Mouse (Mus musculus) limb, embryonic 10.5 days (tissue): Measurements from ENCODE around the gene Krt20. TPM values are rescaled to one million over a fixed set of nuclear protein-coding genes. Genes with fewer than 3 reads are reported as not detected.

Source experiments
- DNase-seq: peaks from one replicate; pipeline ENCODE4 v3.0.0-alpha.2; 2017; ENCODE audit warnings: low spot score
- H3K27ac ChIP-seq: fragments of 300-500 bp; sonication (generic); 2 replicates; pipeline ENCODE4 v1.5.1; 2016; ENCODE audit warnings: mild to moderate bottlenecking
- H3K27me3 ChIP-seq: fragments of 300-500 bp; sonication (generic); 2 replicates; pipeline ENCODE4 v1.6.1; 2016; ENCODE audit warnings: low read depth, mild to moderate bottlenecking; ENCODE audit not compliant: poor library complexity, severe bottlenecking
- H3K36me3 ChIP-seq: fragments of 300-500 bp; sonication (generic); 2 replicates; pipeline ENCODE4 v1.6.1; 2016; ENCODE audit warnings: mild to moderate bottlenecking, moderate library complexity
- H3K4me1 ChIP-seq: fragments of 300-500 bp; sonication (generic); 2 replicates; pipeline ENCODE4 v1.6.1; 2016
- H3K4me3 ChIP-seq: fragments of 300-500 bp; sonication (generic); 2 replicates; pipeline ENCODE4 v1.5.1; 2016; ENCODE audit warnings: mild to moderate bottlenecking, moderate library complexity
- H3K9me3 ChIP-seq: fragments of 300-500 bp; sonication (generic); replicated peaks from 2 replicates; pipeline ENCODE4 v1.6.1; 2016; ENCODE audit warnings: mild to moderate bottlenecking
- WGBS: fragments of 180-500 bp; shearing (Covaris S2); methylation state at CpG from one replicate; pipeline ENCODE4 v1.1.7; 2016; 5-methylcytosine and 5-hydroxymethylcytosine counted together
- polyA plus RNA-seq: library from polyadenylated mRNA; unstranded; fragments of >200 nt; fragmentation: Nextera tagmentation; extraction: Ambion mirVana; gene quantifications from 2 replicates; pipeline ENCODE4 v1.2.1, GENCODE M21; 2016

The Krt20 gene
- polyA plus RNA-seq, 1 experiment from 2014 or later = 0.26 TPM

DNA sequence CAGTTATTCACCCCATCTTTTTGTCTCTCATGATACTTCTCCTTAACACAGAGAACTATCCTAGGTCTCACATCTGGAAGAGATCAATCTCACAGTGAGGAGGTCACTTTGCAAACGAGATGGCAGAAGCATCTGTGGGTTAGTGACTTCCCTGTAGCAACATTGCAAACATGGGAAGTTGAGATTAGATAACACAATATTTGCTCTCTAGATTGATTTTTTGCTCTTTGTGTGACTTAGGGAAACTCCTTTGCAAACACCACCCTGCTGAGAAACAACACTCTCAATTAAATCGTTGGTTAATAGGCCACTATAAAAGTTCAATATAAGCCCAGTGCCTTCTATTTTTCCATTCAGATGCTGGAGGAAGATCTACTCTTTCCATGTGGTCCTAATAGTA is 10.8 kb upstream of the Krt20 start:
- H3K4me3 ChIP-seq = no peak overlapping the region
- DNase-seq = no peak
- WGBS = 48% methylated on average over 2 of the region's 2 CpGs
- no peaks in the 10 kb centered on the region for H3K36me3 ChIP-seq
- no peaks in the 10 kb centered on the region for H3K27me3 ChIP-seq
- no peak overlapping the region for H3K27ac ChIP-seq
- peaks cover 12% of the 10 kb centered on the region for H3K4me1 ChIP-seq
- H3K9me3 ChIP-seq = no peaks in the 10 kb centered on the region

DNA sequence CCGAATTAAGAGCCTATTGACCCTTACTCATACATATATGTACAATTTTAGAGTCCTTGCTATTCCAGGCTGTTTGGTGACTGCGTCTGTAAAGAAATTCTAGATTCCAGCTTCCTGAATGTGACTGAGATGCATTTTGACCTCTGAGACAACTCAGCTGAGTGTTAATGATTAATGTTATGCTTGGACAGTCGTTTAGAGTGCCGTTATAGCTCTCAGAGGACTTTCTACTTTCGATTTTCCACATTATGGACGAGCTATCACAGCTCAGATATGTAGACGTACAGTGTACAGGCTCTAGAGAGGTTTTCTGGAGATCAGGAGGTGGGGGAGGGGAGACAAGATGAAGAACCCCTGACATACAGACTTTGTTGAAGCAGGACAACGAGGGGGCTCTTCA is 3.3 kb upstream of the Krt20 start:
- Histone ChIP-seq H3K4me1 (peaks cover 22% of the 10 kb centered on the region), H3K27me3 (no peaks in the 10 kb centered on the region), H3K9me3 (no peaks in the 10 kb centered on the region), H3K36me3 (no peaks in the 10 kb centered on the region), H3K4me3 (no peak overlapping the region), H3K27ac (no peak overlapping the region)
- 70% methylated on average over 8 of the region's 8 CpGs for WGBS
- DNase-seq = no peak

- Histone ChIP-seq H3K36me3 (no peaks in the 10 kb centered on the region), H3K27me3 (no peaks in the 10 kb centered on the region), H3K4me1 (peaks cover 22% of the 10 kb centered on the region), H3K9me3 (no peaks in the 10 kb centered on the region), H3K27ac (no peak overlapping the region), H3K4me3 (no peak overlapping the region)
- 74% methylated on average over 10 of the region's 10 CpGs for WGBS
- no peak for DNase-seq
These were observed 1.5 kb upstream of the Krt20 start for GRCm38 (mm10) chr11:99439465-99439864.

DNA sequence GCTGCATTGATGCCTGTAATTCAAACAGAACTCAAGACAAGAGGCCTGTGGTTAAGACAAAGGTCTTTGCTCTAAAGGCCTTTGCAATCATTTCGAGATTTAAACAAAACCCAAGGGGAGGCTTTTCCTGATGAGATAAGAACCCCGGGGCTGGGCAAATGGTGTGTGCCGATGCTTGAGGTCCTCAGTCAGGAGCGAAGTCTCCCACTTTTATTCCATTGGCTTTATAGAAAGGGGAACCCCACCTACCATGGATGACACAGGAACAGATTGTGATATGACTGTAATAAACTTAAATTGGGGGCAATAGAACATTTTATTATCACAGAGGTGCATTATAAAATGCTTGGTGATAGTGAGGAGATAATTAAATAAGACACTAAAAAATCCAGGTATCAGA is 1.3 kb downstream of the Krt20 start:
- no peaks in the 10 kb centered on the region for H3K36me3 ChIP-seq
- H3K4me3 ChIP-seq = no peak overlapping the region
- 88% methylated on average over 4 of the region's 4 CpGs for WGBS

GRCm38 (mm10) chr11:99430670-99431069 is 7.3 kb downstream of the Krt20 start:
- no peak overlapping the region for H3K4me3 ChIP-seq
- no peaks in the 10 kb centered on the region for H3K36me3 ChIP-seq
- WGBS = 55% methylated on average over 12 of the region's 12 CpGs
- no peaks in the 10 kb centered on the region for H3K27me3 ChIP-seq
- DNase-seq = no peak
- no peaks in the 10 kb centered on the region for H3K9me3 ChIP-seq
- H3K4me1 ChIP-seq = no peaks in the 10 kb centered on the region
- H3K27ac ChIP-seq = no peak overlapping the region

More for the DNA sequence above, 1.3 kb downstream of the Krt20 start:
- H3K9me3 ChIP-seq = no peaks in the 10 kb centered on the region
- no peak overlapping the region for H3K27ac ChIP-seq
- H3K4me1 ChIP-seq = peaks cover 22% of the 10 kb centered on the region
- no peaks in the 10 kb centered on the region for H3K27me3 ChIP-seq
- no peak for DNase-seq

DNA sequence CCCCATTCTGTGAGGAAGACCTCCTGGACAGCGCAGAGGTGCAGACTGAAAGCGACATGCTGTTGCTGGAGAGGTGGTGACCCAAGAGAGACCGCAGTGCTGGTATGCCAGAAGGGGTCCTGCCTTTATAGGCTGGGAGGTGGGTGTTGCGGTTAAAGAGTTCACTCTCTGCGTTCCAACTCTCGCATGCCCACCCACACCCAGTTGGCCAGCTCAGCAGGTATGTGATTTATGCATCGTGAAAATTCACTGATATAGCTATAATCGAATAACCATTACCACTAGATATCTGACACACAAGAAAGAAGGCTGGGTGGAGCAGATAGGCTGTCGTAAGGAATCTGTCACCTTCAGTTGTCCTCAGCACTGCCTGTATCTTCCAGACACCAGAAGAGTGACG is 15.8 kb downstream of the Krt20 start, which contains the start of gene Krt12:
TSS of gene Krt12 (minus strand) at position 101 of the 400 bp plus-strand sequence.
- WGBS = 84% methylated on average over 10 of the region's 10 CpGs
- peaks cover 7% of the 10 kb centered on the region for H3K4me1 ChIP-seq
- no peak within 1 kb of the TSS for H3K4me3 ChIP-seq
- no peaks in the 10 kb centered on the region for H3K36me3 ChIP-seq
- no peak within 1 kb of the TSS for H3K27ac ChIP-seq
- H3K27me3 ChIP-seq = peaks cover 9% of the 10 kb centered on the region
- DNase-seq = no peak
- H3K9me3 ChIP-seq = no peaks in the 10 kb centered on the region

GRCm38 (mm10) chr11:99420586-99420985 is 17.4 kb downstream of the Krt20 start:
- no peaks in the 10 kb centered on the region for H3K36me3 ChIP-seq
- H3K27ac ChIP-seq = no peak overlapping the region
- H3K9me3 ChIP-seq = no peaks in the 10 kb centered on the region
- peaks cover 7% of the 10 kb centered on the region for H3K4me1 ChIP-seq
- 58% methylated on average over 10 of the region's 10 CpGs for WGBS
- no peak overlapping the region for H3K4me3 ChIP-seq
- H3K27me3 ChIP-seq = peaks cover 9% of the 10 kb centered on the region
- DNase-seq = no peak

DNA sequence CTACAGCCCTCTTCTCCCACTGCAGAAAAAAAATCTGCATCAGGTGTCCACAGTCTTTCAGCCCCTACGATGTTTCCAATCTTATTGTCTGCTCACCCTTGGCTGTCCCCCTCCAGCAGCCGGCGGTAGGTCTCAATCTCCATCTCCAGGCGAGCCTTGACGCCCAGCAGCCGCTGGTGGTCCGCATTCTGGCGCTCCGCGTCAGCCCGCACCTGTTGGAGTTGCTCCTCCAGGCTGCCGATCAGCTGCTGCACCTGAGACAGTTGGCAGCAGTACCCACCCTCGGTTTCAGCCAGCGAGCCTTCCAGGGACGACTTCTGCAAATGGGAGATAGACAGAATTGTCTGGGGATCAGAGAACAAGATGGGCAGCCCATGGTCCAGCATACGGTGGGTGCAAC is 20.1 kb downstream of the Krt20 start:
- no peaks in the 10 kb centered on the region for H3K9me3 ChIP-seq
- WGBS = 72% methylated on average over 16 of the region's 16 CpGs
- H3K4me3 ChIP-seq = no peak overlapping the region
- no peak for DNase-seq
- no peaks in the 10 kb centered on the region for H3K36me3 ChIP-seq
- H3K27me3 ChIP-seq = peaks cover 9% of the 10 kb centered on the region
- H3K27ac ChIP-seq = no peak overlapping the region
- peaks cover 7% of the 10 kb centered on the region for H3K4me1 ChIP-seq

GRCm38 (mm10) chr11:99416902-99417301 is 21.0 kb downstream of the Krt20 start:
- WGBS = 92% methylated on average over 13 of the region's 13 CpGs
- DNase-seq = no peak
- Histone ChIP-seq H3K4me3 (no peak overlapping the region), H3K27me3 (peaks cover 7% of the 10 kb centered on the region), H3K9me3 (no peaks in the 10 kb centered on the region), H3K36me3 (no peaks in the 10 kb centered on the region), H3K27ac (no peak overlapping the region), H3K4me1 (peaks cover 7% of the 10 kb centered on the region)

- DNase-seq = no peak
- Histone ChIP-seq H3K27me3 (peaks cover 6% of the 10 kb centered on the region; the same call in 1 of the 2 replicates), H3K4me3 (no peak overlapping the region), H3K9me3 (no peaks in the 10 kb centered on the region), H3K4me1 (no peaks in the 10 kb centered on the region), H3K27ac (no peak overlapping the region), H3K36me3 (no peaks in the 10 kb centered on the region)
- WGBS = 89% methylated on average over 13 of the region's 13 CpGs
These were observed 23.3 kb downstream of the Krt20 start for GRCm38 (mm10) chr11:99414463-99415147.

GRCm38 (mm10) chr11:99413247-99413646 is 24.7 kb downstream of the Krt20 start:
- Histone ChIP-seq H3K36me3 (no peaks in the 10 kb centered on the region), H3K27me3 (peaks cover 6% of the 10 kb centered on the region; the same call in 1 of the 2 replicates)
- peak; percentile 45 for DNase-seq

DNA sequence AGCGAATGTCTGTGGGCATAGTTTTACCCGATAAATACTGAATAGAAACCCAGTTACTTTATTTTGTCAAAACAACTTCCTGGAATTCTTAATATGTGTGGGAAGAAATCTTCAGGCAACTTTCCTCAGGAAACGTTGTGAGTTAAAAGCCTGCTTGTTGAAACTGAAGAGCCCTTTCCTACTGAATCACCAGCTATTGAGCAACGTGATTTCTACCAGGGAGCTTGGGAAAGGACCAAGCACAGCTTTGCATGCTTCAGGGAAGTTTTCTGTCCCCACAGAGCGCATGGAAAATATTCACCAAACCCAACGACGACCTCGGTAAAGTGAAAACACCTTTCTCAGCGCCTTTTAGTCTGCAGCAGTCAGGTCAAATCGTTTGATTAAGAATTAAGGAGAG is 31.8 kb downstream of the Krt20 start:
- no peaks in the 10 kb centered on the region for H3K27me3 ChIP-seq
- H3K9me3 ChIP-seq = no peaks in the 10 kb centered on the region
- H3K27ac ChIP-seq = no peak overlapping the region
- no peaks in the 10 kb centered on the region for H3K36me3 ChIP-seq
- H3K4me3 ChIP-seq = no peak overlapping the region
- no peak for DNase-seq
- WGBS = 82% methylated on average over 10 of the region's 10 CpGs
- H3K4me1 ChIP-seq = no peaks in the 10 kb centered on the region

More at GRCm38 (mm10) chr11:99413247-99413646, 24.7 kb downstream of the Krt20 start:
- Histone ChIP-seq H3K4me3 (no peak overlapping the region), H3K9me3 (no peaks in the 10 kb centered on the region), H3K27ac (no peak overlapping the region), H3K4me1 (no peaks in the 10 kb centered on the region)
- WGBS = 20% methylated on average over 6 of the region's 6 CpGs

GRCm38 (mm10) chr11:99399956-99400549 is 37.9 kb downstream of the Krt20 start:
- Histone ChIP-seq H3K4me1 (no peaks in the 10 kb centered on the region), H3K27ac (no peak overlapping the region), H3K27me3 (0 out of 2 replicates have a peak, but pooled peaks cover 9% of the 10 kb centered on the region), H3K4me3 (no peak overlapping the region), H3K9me3 (no peaks in the 10 kb centered on the region), H3K36me3 (no peaks in the 10 kb centered on the region)
- WGBS = 89% methylated on average over 13 of the region's 13 CpGs
- no peak for DNase-seq
